Mouse (Mus musculus) liver, postnatal 0 days (tissue): ENCODE measurements at regions not wholly inside any gene's neighbourhood (a gene's known extent, or its start where the extent isn't known, plus 50 kb on each side); places are given as distances from the start of the nearest gene placed in this dataset.

Experiments used
- ATAC-seq: fragments of 200-750 bp; cut with Nextera tagmentation; 2 replicates; pipeline ENCODE4 v1.8.0; 2017; ENCODE audit warnings: mild to moderate bottlenecking, moderate library complexity
- DNase-seq: peaks from one replicate; pipeline ENCODE4 v3.0.0-alpha.2; 2016
- H3K27ac ChIP-seq: fragments of 300-500 bp; sonication (generic); 2 replicates; pipeline ENCODE4 v1.5.1; 2014; ENCODE audit warnings: antibody characterized with exemption, moderate library complexity, mild to moderate bottlenecking, low read depth
- H3K27me3 ChIP-seq: fragments of 300-500 bp; sonication (generic); 2 replicates; pipeline ENCODE4 v1.6.1; 2014; ENCODE audit warnings: low read length, control low read depth, mixed read lengths; ENCODE audit not compliant: insufficient read depth
- H3K36me3 ChIP-seq: fragments of 300-500 bp; sonication (generic); replicated peaks from 2 replicates; pipeline ENCODE4 v1.6.1; 2014; ENCODE audit warnings: mild to moderate bottlenecking, control low read depth, low read length, moderate library complexity, mixed read lengths; ENCODE audit not compliant: insufficient read depth
- H3K4me1 ChIP-seq: fragments of 300-500 bp; sonication (generic); 2 replicates; pipeline ENCODE4 v1.6.1; 2014; ENCODE audit warnings: antibody characterized with exemption, mild to moderate bottlenecking, control low read depth; ENCODE audit not compliant: insufficient read depth
- H3K4me2 ChIP-seq: fragments of 300-500 bp; sonication (generic); 2 replicates; pipeline ENCODE4 v1.6.1; 2014; ENCODE audit warnings: low read depth, mild to moderate bottlenecking, low read length, moderate library complexity, mixed read lengths
- H3K4me3 ChIP-seq: fragments of 300-500 bp; sonication (generic); 2 replicates; pipeline ENCODE4 v1.5.1; 2014; ENCODE audit warnings: low read depth, low read length
- H3K9ac ChIP-seq: fragments of 300-500 bp; sonication (generic); replicated peaks from 2 replicates; pipeline ENCODE4 v1.6.1; 2014; ENCODE audit warnings: mild to moderate bottlenecking, moderate library complexity
- H3K9me3 ChIP-seq: fragments of 300-500 bp; sonication (generic); 2 replicates; pipeline ENCODE4 v1.6.1; 2016; ENCODE audit warnings: mild to moderate bottlenecking, control low read depth, low read length, mixed read lengths
- CTCF ChIP-seq: sonication (generic); IDR thresholded peaks from 2 replicates; pipeline ENCODE4 v1.5.1; 2016; ENCODE audit warnings: antibody characterized with exemption, low read depth
- EP300 ChIP-seq: IDR thresholded peaks from 2 replicates; pipeline ENCODE4 v1.6.1; 2016; ENCODE audit warnings: antibody characterized with exemption, low read depth, mild to moderate bottlenecking
- WGBS: fragments of 180-500 bp; shearing (Covaris S2); extraction: QIAGEN DNeasy Blood & Tissue Kit; methylation state at CpG from one replicate; pipeline ENCODE4 v1.1.7; 2014; ENCODE audit not compliant: insufficient replicate concordance; 5-methylcytosine and 5-hydroxymethylcytosine counted together

DNA sequence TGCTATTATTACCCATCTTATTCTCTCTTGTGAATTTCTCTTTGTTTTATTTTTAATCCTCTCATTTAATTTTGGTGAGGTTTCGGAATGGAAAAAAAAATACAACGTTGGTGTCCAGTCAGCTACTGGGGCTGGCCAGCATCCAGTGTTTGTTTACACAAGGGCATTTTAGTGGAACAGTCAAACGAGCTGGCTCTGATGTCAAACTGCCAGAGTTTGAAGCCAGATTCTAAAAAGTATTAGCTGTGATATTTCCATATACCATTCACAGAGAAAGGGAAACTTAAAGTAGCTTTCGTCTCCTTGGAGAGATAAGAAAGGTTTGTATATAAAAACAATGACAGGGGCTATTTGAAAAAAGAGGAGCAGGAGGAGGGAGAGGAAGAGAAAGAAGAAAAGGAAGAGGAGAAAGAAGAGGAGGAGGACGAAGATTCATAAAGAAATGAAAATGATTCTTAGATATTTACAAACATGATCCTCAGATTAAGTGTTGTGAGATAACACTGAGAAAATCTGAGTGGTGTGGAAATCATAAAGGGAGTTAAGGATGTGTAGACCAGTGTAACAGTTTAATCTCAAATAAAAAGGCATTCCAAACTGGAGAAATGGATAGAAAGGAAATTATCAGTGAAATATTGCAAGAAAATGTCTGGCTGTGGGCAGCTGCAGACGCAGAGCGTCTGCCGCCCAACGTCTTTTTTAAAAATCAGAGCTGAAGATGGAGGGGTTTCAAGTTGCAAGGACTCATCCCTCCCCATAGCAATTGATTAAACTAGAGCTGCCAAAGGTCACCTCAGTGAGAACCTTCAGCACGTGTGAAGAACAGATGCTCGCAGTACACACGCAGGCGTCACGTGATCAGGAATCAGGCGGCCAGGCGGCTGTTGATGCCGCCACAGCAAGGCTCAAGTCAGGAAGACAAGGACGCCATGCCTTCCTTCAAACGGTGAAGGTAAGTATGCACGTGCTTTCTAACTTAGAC is 190.3 kb upstream of the Ipo5 start:
- Histone ChIP-seq H3K36me3 (no peaks in the 10 kb centered on the region), H3K9ac (no peak overlapping the region), H3K27me3 (no peaks in the 10 kb centered on the region), H3K27ac (no peak overlapping the region), H3K4me1 (no peaks in the 10 kb centered on the region), H3K9me3 (no peaks in the 10 kb centered on the region), H3K4me3 (no peak overlapping the region), H3K4me2 (no peak overlapping the region)
- no peak for ATAC-seq
- no peak for DNase-seq
- TF ChIP-seq CTCF (no peak), EP300 (no peak)
- WGBS = 66% methylated on average over 20 of the region's 20 CpGs

DNA sequence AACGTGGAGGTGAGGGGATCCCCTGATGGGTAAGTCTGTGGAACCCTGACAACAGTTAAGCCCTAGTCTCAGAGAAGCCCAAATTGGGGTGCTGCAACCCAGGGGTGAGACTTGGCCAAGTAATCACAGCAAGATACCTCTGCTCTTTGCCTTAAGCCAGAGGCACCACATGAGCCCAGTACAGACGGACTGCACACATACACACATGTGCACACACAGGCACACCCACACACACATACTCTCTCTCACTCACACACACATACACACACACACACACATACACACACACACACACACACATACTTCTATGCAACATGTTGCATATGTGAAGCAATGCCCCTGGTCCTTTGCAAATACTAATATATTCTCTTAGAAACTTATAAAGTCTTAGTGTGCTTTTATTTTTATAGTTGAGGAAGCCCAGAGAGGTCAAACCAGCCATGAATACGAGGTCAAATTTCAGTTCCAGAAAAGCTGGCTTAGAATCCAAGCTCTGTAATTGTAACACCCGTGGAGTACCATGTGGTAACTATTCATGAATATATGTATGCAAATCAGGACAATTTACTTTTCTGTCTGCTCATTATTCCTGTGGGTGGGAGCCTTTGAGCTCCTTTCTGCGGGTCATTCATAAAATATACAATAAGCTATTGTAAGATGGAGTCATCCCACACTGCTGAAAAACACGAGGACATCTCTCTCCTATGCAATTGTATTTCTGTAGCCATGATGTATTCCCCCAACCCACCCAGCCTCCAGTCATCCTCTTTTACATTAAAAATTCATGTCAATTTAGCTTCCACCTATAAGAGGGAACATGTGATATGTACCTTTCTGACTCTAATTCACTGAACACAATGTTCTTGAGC is 189.2 kb upstream of the Ipo5 start:
- Histone ChIP-seq H3K27ac (no peak overlapping the region), H3K4me2 (no peak overlapping the region), H3K36me3 (no peaks in the 10 kb centered on the region), H3K4me1 (no peaks in the 10 kb centered on the region), H3K27me3 (no peaks in the 10 kb centered on the region), H3K9me3 (no peaks in the 10 kb centered on the region), H3K9ac (no peak overlapping the region), H3K4me3 (no peak overlapping the region)
- ATAC-seq (no peak), DNase-seq (no peak)
- TF ChIP-seq EP300 = no peak
- TF ChIP-seq CTCF = no peak
- WGBS = 78% methylated on average over 6 of the region's 6 CpGs

DNA sequence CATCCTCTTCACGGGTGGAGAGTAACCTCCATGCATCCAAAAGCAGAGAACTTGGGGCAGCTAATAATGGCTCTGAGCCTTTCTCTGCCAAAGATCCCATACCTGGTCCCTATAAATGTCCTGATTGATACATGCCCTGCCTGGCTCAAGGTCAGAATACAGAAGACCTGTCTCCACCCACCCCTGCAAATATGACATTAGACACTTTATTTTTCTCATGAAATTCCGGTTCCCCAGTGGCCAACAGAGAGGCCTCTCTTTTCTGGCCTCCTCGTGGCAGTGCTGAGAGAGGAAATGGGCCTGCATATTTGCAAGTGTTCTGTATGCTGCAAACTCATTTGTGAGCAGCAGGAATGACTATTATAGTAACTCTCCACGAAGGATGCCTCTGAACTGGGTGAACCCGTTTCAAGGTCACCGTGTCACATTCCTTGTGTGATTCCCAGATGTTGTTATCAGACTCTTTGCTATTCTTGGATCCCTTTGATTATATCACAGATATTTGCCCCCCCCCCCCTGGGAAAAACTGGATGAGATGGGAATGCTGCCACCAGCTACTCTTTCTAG is 188.4 kb upstream of the Ipo5 start:
- Histone ChIP-seq H3K4me2 (no peak overlapping the region), H3K27ac (no peak overlapping the region), H3K27me3 (no peaks in the 10 kb centered on the region), H3K4me3 (no peak overlapping the region), H3K36me3 (no peaks in the 10 kb centered on the region), H3K4me1 (no peaks in the 10 kb centered on the region), H3K9ac (no peak overlapping the region), H3K9me3 (no peaks in the 10 kb centered on the region)
- TF ChIP-seq CTCF (no peak), EP300 (no peak)
- DNase-seq = no peak
- no peak for ATAC-seq
- 65% methylated on average over 6 of the region's 6 CpGs for WGBS

DNA sequence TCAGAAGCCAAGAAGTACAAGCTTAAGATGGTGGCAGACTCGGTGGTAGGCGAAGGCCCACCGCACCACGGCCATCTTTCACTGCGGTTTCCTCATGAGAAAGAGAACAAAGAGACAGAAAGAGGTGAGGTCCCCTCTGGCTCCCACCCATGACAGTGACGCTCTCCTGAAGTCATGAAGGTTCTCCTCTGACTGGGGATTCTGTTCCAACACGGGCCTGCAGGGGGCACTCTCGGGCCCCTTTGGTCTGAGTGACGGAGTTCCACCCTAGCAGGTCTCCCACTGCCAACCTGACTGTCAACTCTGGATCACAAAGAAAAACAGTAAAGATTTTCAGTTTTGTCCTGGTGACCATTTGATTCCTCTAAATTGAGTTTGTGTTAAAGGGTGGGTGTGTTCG is 182.9 kb upstream of the Ipo5 start:
- TF ChIP-seq CTCF (no peak), EP300 (no peak)
- Histone ChIP-seq H3K36me3 (no peaks in the 10 kb centered on the region), H3K9ac (no peak overlapping the region), H3K4me2 (no peak overlapping the region), H3K9me3 (no peaks in the 10 kb centered on the region), H3K4me3 (no peak overlapping the region), H3K4me1 (no peaks in the 10 kb centered on the region), H3K27me3 (no peaks in the 10 kb centered on the region), H3K27ac (no peak overlapping the region)
- no peak for DNase-seq
- no peak for ATAC-seq
- WGBS = 75% methylated on average over 10 of the region's 10 CpGs

DNA sequence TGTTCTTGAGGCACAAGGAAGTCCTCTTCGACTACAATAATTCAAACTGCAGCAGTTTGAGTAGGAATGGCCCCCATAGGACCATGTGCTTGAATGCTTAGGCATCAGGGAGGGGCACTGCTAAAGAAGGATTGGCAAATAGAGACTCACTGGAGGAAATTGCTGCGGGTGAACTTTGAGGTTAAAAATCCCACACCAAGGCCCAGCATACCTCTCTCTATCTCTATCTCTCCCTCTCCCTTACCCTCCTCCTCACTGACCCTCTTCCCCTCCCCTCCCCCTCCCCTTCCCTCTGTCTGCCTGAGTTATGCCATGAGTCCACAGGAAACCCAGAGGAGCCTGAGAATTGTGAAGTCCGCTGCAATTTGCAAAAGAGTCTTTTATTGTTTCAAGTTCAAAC is 180.8 kb upstream of the Ipo5 start:
- Histone ChIP-seq H3K36me3 (no peaks in the 10 kb centered on the region), H3K4me1 (no peaks in the 10 kb centered on the region), H3K27ac (no peak overlapping the region), H3K9me3 (no peaks in the 10 kb centered on the region), H3K4me3 (no peak overlapping the region), H3K4me2 (no peak overlapping the region), H3K27me3 (no peaks in the 10 kb centered on the region), H3K9ac (no peak overlapping the region)
- ATAC-seq = no peak
- DNase-seq = no peak
- no peak for TF ChIP-seq CTCF
- no peak for TF ChIP-seq EP300
- 20% methylated on average over 3 of the region's 3 CpGs for WGBS
